Mouse (Mus musculus) heart, embryonic 12.5 days (tissue): Measurements from ENCODE around the gene Snap91. TPM values are rescaled to one million over a fixed set of nuclear protein-coding genes. Genes with fewer than 3 reads are reported as not detected.

Experiments used
- ATAC-seq: fragments of 200-750 bp; cut with Nextera tagmentation; 2 replicates; pipeline ENCODE4 v1.8.0; 2017; ENCODE audit warnings: moderate TSS enrichment, moderate library complexity; ENCODE audit not compliant: insufficient number of reproducible peaks, low FRiP score
- H3K27ac ChIP-seq: fragments of 300-500 bp; sonication (generic); 2 replicates; pipeline ENCODE4 v1.5.1; 2016; ENCODE audit warnings: mild to moderate bottlenecking, moderate library complexity; ENCODE audit not compliant: poor library complexity, severe bottlenecking
- H3K27me3 ChIP-seq: fragments of 300-500 bp; sonication (generic); replicated peaks from 2 replicates; pipeline ENCODE4 v1.6.1; 2016; ENCODE audit warnings: mild to moderate bottlenecking, moderate library complexity
- H3K36me3 ChIP-seq: fragments of 300-500 bp; sonication (generic); 2 replicates; pipeline ENCODE4 v1.6.1; 2016; ENCODE audit warnings: mild to moderate bottlenecking, moderate library complexity
- H3K4me1 ChIP-seq: fragments of 300-500 bp; sonication (generic); replicated peaks from 2 replicates; pipeline ENCODE4 v1.6.1; 2016; ENCODE audit warnings: mild to moderate bottlenecking
- H3K4me2 ChIP-seq: fragments of 300-500 bp; sonication (generic); 2 replicates; pipeline ENCODE4 v1.6.1; 2016; ENCODE audit warnings: mild to moderate bottlenecking, moderate library complexity
- H3K4me3 ChIP-seq: fragments of 300-500 bp; sonication (generic); 2 replicates; pipeline ENCODE4 v1.5.1; 2016; ENCODE audit warnings: mild to moderate bottlenecking
- H3K9ac ChIP-seq: fragments of 300-500 bp; sonication (generic); 2 replicates; pipeline ENCODE4 v1.6.1; 2016; ENCODE audit warnings: mild to moderate bottlenecking, moderate library complexity
- H3K9me3 ChIP-seq: fragments of 300-500 bp; sonication (generic); replicated peaks from 2 replicates; pipeline ENCODE4 v1.6.1; 2016; ENCODE audit warnings: mild to moderate bottlenecking, moderate library complexity
- WGBS: fragments of 180-500 bp; shearing (Covaris S2); methylation state at CpG from one replicate; pipeline ENCODE4 v1.1.7; 2016; 5-methylcytosine and 5-hydroxymethylcytosine counted together
- polyA plus RNA-seq: library from polyadenylated mRNA; unstranded; fragments of >200 nt; fragmentation: Nextera tagmentation; extraction: Ambion mirVana; gene quantifications from 2 replicates; pipeline ENCODE4 v1.2.1, GENCODE M21; 2016

Snap91 gene
- polyA plus RNA-seq, 1 experiment from 2014 or later = 77.2 TPM

- Histone ChIP-seq H3K9ac (no peak overlapping the region), H3K36me3 (peaks cover 26% of the 10 kb centered on the region), H3K4me2 (no peak overlapping the region), H3K9me3 (no peaks in the 10 kb centered on the region), H3K4me3 (no peak overlapping the region), H3K27me3 (no peaks in the 10 kb centered on the region), H3K27ac (no peak overlapping the region), H3K4me1 (no peaks in the 10 kb centered on the region)
- no peak for ATAC-seq
- 81% methylated on average over 4 of the region's 4 CpGs for WGBS
Observed at GRCm38 (mm10) chr9:86781426-86781825, 99.0 kb downstream of the Snap91 start.

DNA sequence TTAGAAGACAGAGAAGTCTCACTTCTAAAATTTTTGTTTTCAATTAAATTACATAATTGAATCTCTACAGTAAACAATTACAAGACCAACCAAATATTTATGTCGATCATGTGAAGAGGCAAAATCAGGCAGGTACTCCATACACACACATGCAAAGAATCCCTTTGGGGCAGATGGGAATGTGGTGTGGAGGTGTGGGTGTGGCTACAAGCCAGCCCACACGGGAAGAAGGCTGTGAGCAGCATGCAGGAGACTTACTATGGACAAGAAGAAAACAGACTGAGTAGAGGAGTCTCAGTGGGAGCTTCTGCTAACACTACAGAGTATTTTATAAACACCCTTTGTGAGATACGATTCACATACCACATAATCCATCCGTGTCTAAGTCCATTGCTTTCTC, 102.2 kb downstream of the Snap91 start:
- Histone ChIP-seq H3K27me3 (no peaks in the 10 kb centered on the region), H3K36me3 (peaks cover 43% of the 10 kb centered on the region), H3K4me3 (no peak overlapping the region), H3K9ac (no peak overlapping the region), H3K4me1 (peaks cover 4% of the 10 kb centered on the region; the same call in 1 of the 2 replicates), H3K27ac (no peak overlapping the region), H3K4me2 (no peak overlapping the region), H3K9me3 (no peaks in the 10 kb centered on the region)
- ATAC-seq = no peak
- WGBS = 68% methylated on average over 4 of the region's 4 CpGs

DNA sequence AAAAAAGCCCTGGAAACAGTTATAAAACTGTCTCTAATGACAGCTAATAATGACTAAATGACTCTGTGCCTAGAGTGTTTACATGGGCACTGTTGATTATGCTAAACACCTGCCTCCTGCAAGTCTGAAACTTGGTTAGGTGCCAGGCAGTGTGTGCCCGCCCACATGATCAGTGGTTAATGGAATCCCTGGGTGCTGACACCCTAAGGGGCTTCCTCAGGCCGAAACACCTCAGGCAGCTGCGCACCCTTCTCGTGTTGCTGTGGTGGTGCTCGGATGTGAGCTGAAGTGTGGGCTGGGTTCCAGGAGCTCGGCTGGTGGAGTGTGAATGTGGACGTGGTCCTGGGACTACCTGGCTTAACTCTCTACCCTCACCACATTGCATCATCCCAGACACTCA, 103.1 kb downstream of the Snap91 start:
- Histone ChIP-seq H3K27me3 (no peaks in the 10 kb centered on the region), H3K36me3 (peaks cover 38% of the 10 kb centered on the region), H3K4me1 (peaks cover 4% of the 10 kb centered on the region; the same call in 1 of the 2 replicates), H3K4me3 (no peak overlapping the region), H3K9me3 (no peaks in the 10 kb centered on the region), H3K9ac (no peak overlapping the region), H3K27ac (no peak overlapping the region), H3K4me2 (no peak overlapping the region)
- 62% methylated on average over 7 of the region's 7 CpGs for WGBS
- no peak for ATAC-seq

DNA sequence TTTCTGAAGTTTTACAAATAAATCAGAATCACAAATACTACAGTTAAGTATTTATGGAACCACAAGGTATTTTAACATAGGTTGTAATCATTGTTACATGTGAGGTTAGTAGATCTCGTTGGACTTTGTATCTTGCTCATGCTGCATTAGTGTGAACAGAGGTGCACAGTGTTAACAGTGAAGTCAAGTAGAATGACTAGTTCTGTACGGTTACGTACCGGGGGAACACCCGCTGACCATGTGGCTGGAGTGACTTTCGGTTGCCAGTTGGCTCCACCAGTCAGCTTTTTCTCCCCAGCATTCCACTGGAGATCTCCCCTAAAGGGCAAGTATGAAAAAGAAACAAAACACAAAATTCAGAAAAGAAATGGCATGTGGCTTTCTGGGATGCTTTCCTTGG, 105.1 kb downstream of the Snap91 start:
- H3K36me3 ChIP-seq = peaks cover 36% of the 10 kb centered on the region
- no peak overlapping the region for H3K27ac ChIP-seq
- peaks cover 4% of the 10 kb centered on the region; the same call in 1 of the 2 replicates for H3K4me1 ChIP-seq
- no peak for ATAC-seq
- H3K4me3 ChIP-seq = no peak overlapping the region
- H3K9me3 ChIP-seq = no peaks in the 10 kb centered on the region
- no peaks in the 10 kb centered on the region for H3K27me3 ChIP-seq
- H3K9ac ChIP-seq = no peak overlapping the region
- no peak overlapping the region for H3K4me2 ChIP-seq
- 90% methylated on average over 6 of the region's 6 CpGs for WGBS

DNA sequence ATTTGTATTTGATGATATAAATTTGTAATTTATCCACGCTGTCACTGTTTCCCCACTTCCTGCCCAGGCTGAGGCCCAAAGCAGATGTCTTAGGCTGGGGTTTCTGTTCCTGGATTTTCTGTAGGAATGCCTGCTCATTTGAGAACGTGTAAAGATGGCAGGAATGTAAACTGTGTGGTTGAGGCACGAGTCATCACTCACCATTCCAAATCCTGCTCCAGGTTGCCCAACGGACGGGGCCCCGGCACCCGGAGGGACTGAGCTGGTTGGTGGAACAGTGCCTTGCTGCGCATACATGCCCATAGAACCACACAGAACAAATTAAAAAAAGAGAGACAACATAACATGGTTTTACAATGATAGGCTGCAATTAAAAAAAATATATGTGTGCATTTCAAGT, 106.5 kb downstream of the Snap91 start:
- H3K9me3 ChIP-seq = no peaks in the 10 kb centered on the region
- WGBS = 72% methylated on average over 8 of the region's 8 CpGs
- H3K4me1 ChIP-seq = peaks cover 4% of the 10 kb centered on the region; the same call in 1 of the 2 replicates
- no peak overlapping the region for H3K27ac ChIP-seq
- H3K4me3 ChIP-seq = no peak overlapping the region
- ATAC-seq = no peak
- H3K27me3 ChIP-seq = no peaks in the 10 kb centered on the region
- H3K4me2 ChIP-seq = no peak overlapping the region
- H3K36me3 ChIP-seq = peaks cover 33% of the 10 kb centered on the region
- H3K9ac ChIP-seq = no peak overlapping the region

DNA sequence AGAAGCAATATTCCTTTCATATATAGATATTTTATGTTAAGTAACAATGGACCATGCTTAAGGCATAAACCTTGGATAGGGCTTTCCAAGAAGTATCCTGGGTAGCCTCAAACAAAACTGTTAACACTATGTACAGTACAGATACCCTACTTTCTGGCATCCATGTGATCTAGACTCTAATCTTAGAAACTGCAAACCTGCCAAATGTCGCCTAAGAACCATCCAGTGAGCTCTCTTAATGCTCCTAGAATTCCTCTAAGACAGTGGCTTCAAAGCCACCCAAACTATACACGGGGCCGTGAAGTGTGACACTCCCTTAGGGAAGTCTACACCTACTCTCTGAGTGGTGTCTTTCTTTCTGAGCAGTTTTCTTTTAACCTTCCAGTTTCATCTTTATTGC, 107.6 kb downstream of the Snap91 start:
- H3K9me3 ChIP-seq = no peaks in the 10 kb centered on the region
- no peaks in the 10 kb centered on the region for H3K27me3 ChIP-seq
- no peak overlapping the region for H3K27ac ChIP-seq
- ATAC-seq = no peak
- H3K4me3 ChIP-seq = no peak overlapping the region
- peaks cover 4% of the 10 kb centered on the region; the same call in 1 of the 2 replicates for H3K4me1 ChIP-seq
- H3K9ac ChIP-seq = no peak overlapping the region
- WGBS = 56% methylated on average over 3 of the region's 3 CpGs
- H3K36me3 ChIP-seq = peaks cover 32% of the 10 kb centered on the region
- no peak overlapping the region for H3K4me2 ChIP-seq

DNA sequence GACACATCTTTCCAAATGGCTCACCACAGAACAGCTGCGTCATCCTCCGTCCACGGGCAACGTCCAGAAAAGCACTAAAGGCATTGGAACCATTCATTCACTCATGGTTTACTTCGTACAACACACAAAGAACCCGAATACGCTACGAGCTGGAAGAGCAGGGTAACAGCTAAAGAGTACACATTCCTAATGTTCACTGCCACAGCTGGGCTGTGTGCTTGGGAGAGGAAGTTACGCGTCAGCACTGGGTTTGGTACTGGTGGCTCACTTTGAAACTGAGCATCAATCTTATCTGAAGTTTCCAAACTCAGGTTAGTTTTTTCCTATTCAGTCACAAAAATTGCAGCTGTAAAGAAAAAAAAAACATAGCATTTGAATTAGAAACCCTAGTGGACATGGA, 113.5 kb downstream of the Snap91 start:
- Histone ChIP-seq H3K27me3 (no peaks in the 10 kb centered on the region), H3K4me1 (no peaks in the 10 kb centered on the region; the same call in 1 of the 2 replicates), H3K9ac (no peak overlapping the region), H3K36me3 (peaks cover 13% of the 10 kb centered on the region), H3K4me2 (no peak overlapping the region), H3K9me3 (no peaks in the 10 kb centered on the region), H3K27ac (no peak overlapping the region), H3K4me3 (no peak overlapping the region)
- no peak for ATAC-seq
- WGBS = 69% methylated on average over 10 of the region's 10 CpGs

GRCm38 (mm10) chr9:86764002-86764401, 116.5 kb downstream of the Snap91 start:
- Histone ChIP-seq H3K36me3 (peaks cover 9% of the 10 kb centered on the region), H3K4me3 (no peak overlapping the region), H3K9me3 (0 out of 2 replicates have a peak, but pooled peaks cover 6% of the 10 kb centered on the region), H3K4me1 (no peaks in the 10 kb centered on the region), H3K9ac (no peak overlapping the region), H3K27me3 (no peaks in the 10 kb centered on the region), H3K4me2 (no peak overlapping the region), H3K27ac (no peak overlapping the region)
- 60% methylated on average over 2 of the region's 2 CpGs for WGBS
- ATAC-seq = no peak

DNA sequence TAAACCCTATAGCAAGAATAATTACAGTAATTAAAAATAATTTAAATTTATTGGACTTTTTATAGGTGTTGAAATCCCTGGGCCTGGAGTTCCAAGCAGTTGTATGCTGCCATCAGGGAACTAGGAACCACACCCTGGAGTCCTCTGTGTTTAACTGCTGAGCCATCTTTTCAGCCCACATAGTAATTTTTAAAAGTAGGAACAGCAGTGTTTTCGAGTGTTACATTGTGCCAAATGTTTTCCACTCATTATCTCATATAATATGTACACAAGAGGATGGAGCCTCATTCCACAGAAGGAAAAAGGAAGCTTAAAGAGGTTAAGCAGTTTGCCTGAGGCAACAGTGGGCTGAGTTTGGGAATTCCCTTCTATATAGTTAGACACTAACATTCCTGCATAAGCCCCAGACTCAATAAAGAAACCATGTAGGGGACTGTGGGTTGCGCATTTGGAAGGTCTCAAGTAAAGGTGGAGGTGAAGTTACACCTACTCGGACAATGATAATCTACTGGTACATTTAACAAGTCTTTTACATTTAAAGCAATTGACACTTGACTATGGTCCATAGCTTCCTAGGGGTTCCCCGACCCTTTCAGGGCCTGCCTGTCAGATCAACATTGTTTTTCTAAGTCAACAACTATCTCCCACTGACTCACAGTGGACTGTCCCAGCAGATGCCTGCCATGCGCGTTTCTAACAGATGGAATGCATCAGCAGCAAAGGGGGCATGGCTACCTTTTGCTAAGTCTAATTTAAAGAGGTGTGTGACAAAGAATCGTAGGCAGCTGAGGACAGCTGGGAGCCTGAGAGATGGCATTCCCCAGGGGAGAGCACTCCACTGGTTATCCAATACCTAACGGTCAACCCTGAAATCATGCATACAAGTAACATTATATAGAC, 117.7 kb downstream of the Snap91 start:
- ATAC-seq = no peak
- WGBS = 50% methylated on average over 8 of the region's 8 CpGs
- no peak overlapping the region for H3K27ac ChIP-seq

GRCm38 (mm10) chr9:86745926-86746581, 134.4 kb downstream of the Snap91 start:
- H3K9me3 ChIP-seq = no peaks in the 10 kb centered on the region
- no peak overlapping the region for H3K27ac ChIP-seq
- ATAC-seq = peak; percentile 68
- no peak overlapping the region for H3K9ac ChIP-seq
- H3K36me3 ChIP-seq = no peaks in the 10 kb centered on the region
- peak overlapping the region; percentile 29; the same call in 1 of the 2 replicates for H3K4me2 ChIP-seq
- WGBS = 30% methylated on average over 13 of the region's 13 CpGs
- H3K4me3 ChIP-seq = no peak overlapping the region
- H3K4me1 ChIP-seq = peaks cover 13% of the 10 kb centered on the region
- H3K27me3 ChIP-seq = no peaks in the 10 kb centered on the region

More for the DNA sequence above, 117.7 kb downstream of the Snap91 start:
- H3K4me3 ChIP-seq = no peak overlapping the region
- peaks cover 8% of the 10 kb centered on the region for H3K36me3 ChIP-seq
- no peak overlapping the region for H3K9ac ChIP-seq
- H3K27me3 ChIP-seq = no peaks in the 10 kb centered on the region
- H3K4me2 ChIP-seq = no peak overlapping the region
- no peaks in the 10 kb centered on the region for H3K4me1 ChIP-seq
- 0 out of 2 replicates have a peak, but pooled peaks cover 7% of the 10 kb centered on the region for H3K9me3 ChIP-seq

- peak overlapping the region; percentile 79 for H3K4me2 ChIP-seq
- no peak for ATAC-seq
Observed at GRCm38 (mm10) chr9:86744041-86744440, 136.4 kb downstream of the Snap91 start.

More at GRCm38 (mm10) chr9:86744041-86744440, 136.4 kb downstream of the Snap91 start:
- peak overlapping the region; percentile 18; the same call in 1 of the 2 replicates for H3K27ac ChIP-seq
- peak overlapping the region; percentile 52 for H3K4me3 ChIP-seq
- H3K9ac ChIP-seq = no peak overlapping the region
- no peaks in the 10 kb centered on the region for H3K27me3 ChIP-seq
- H3K9me3 ChIP-seq = no peaks in the 10 kb centered on the region
- peaks cover 22% of the 10 kb centered on the region for H3K4me1 ChIP-seq
- WGBS = 45% methylated on average over 5 of the region's 5 CpGs
- no peaks in the 10 kb centered on the region for H3K36me3 ChIP-seq
